Mouse (Mus musculus): Measurements from ENCODE around the gene Prdm11. TPM values are rescaled to one million over a fixed set of nuclear protein-coding genes. Genes with fewer than 3 reads are reported as not detected.
A peak's percentile ranks its signal among the peaks of the same experiment; 100 is the strongest.

The Prdm11 gene
- total RNA-seq (2021) = 10 to 100 TPM; 23.2 to 28.4 TPM

DNA sequence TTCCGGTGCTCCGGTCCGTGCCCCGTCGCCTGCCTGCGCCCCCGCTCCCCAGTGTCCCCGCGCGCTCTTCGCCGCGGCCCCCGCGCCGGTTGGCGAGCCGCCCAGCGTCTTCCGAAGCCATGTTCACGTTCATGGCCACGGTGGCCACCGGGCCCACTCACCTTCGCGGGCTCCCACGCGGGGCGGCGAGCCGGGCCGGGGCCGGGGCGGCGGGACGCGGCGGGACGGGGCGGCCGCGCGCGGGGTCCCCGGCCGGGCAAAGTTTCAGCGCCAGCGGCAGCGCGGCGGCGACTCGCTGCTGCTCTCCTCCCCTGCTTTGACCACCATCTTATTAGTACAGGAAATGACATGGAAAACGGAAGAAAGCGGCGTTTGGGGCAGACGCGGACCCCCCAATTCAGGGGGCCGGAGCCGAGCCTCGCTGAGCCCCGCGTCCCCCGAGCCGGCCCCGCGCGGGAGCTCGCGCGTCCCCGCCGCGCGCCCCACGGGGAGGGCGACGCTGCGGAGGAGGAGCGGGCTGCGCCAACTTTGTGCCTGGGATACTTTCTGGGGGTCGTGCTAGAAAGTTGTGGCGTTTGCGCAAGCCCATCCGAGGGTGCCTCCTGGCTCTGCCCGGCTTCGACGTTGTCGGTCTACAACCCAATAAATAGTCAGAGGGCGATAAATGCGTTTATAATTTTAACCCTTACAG lies at the start of gene Prdm11:
Prdm11 (minus strand) TSS at position 350 of the 691 bp plus-strand sequence.
- intact Hi-C loops (cut with DNase I) = no loop called here
- peak in 1 of 2 experiments; percentile 47 for DNase-seq (ENCODE audit: extremely low spot score in 1 of 2, low spot score in 2 of 2)

- no peak for DNase-seq (ENCODE audit: extremely low spot score in 1 of 2, low spot score in 2 of 2)
- intact Hi-C loops (cut with DNase I) = no loop called here
Observed at GRCm38 (mm10) chr2:93092347-93092746, 46.4 kb upstream of the Prdm11 start.

DNA sequence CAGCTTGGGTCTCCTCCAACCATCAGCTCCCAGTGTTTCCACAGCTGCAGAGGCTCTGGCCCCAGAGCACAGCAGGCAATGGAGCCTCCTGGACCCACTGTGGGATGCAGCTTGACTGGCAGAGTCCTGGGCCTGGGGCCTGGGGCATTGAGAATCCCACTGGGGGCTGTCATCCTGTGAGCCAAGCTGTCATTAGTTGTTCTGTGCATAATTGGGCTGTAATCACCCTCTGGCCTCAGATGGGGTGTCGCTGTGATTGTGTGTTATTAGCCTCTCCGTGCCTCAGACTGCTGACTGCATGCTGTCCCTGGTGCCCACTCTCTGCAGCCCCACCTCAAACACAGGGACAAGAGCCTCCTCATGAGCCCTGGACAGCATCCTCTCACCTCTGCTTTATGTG lies 45.7 kb upstream of the Prdm11 start:
- intact Hi-C loops (cut with DNase I) = no loop called here
- no peak for DNase-seq (ENCODE audit: extremely low spot score in 1 of 2, low spot score in 2 of 2)

DNA sequence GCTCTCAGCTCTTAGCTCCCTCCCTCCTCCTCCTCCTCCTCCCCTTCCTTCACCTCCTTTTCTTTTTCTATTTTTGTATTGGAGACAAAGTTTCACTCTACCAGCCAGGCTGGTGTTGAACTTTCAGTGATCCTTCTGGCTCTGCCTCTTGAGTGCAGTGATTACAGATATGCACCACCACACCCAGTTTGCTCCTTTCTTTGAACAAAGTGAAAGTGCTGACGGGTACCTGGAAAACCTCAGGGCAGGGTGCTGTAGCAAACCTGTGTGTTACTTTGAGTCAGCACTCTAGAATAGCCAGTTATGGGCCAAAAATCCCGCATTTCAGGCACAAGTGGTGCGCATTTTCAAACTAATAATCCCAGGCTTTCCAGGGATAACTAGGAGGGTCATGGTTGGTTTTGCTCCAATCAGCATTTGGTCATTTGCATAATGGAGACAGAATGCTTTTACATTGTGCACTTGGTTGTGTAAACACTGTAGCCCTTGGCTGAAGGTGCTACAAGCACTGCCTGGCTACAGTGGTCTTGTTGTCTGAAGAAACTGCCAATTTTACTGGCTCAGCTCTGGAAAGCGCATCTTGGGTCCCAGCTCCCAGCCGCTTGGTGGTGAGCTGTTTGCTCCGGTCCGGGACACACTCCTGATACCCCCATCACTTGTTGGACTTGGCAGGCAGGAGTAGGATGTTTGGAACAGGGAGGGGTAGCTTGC lies 43.6 kb upstream of the Prdm11 start:
- DNase-seq (ENCODE audit: extremely low spot score in 1 of 2, low spot score in 2 of 2) = no peak
- intact Hi-C loops (cut with DNase I) = no loop called here

GRCm38 (mm10) chr2:93088006-93088405 lies 42.0 kb upstream of the Prdm11 start:
- intact Hi-C loops (cut with DNase I) = no loop called here
- DNase-seq (ENCODE audit: extremely low spot score in 1 of 2, low spot score in 2 of 2) = no peak

GRCm38 (mm10) chr2:93085291-93086027 lies 39.5 kb upstream of the Prdm11 start:
- intact Hi-C loops (cut with DNase I) = no loop called here
- DNase-seq (ENCODE audit: extremely low spot score in 1 of 2, low spot score in 2 of 2) = peak; percentile 68 to 74

DNA sequence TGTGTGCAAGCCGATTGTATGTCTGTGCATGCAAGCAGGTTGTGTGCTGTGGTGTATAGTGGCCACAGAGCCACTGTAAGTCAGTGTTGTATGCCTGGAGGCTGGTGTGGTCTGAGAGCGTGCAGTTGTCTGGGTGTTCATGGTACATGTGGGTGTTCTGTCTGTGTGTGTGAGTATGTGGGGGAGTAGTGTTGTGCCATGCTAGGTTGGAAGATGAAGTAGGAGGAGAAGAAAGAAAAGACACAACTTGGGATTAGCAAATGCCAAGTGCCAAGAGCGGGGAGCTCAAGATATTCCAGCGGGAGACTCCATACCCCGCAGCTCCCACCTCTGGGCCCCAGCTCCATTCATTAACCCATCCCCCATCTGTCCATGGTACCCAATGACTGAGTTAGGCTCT lies 38.5 kb upstream of the Prdm11 start:
- DNase-seq (ENCODE audit: extremely low spot score in 1 of 2, low spot score in 2 of 2) = no peak
- intact Hi-C loops (cut with DNase I) = no loop called here

DNA sequence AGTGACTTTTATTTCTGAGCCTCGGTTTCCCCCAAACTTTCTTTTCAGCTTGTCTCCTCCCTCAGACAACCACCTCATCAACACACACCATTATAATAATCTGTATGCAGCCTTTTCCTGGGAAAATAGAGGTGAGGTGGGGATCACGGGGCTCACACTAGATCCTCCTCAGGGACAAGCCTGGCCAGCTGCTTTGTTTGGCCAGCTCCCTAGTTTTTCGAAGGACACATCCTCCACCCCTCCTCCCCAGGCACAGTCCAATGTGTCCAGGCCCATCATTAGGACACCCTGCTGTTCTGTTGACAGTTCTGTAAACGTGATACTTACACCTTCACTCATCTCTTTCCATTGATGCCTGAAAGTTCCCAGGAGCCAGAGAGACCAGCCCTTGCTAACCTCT lies 37.4 kb upstream of the Prdm11 start:
- intact Hi-C loops (cut with DNase I) = no loop called here
- DNase-seq (ENCODE audit: extremely low spot score in 1 of 2, low spot score in 2 of 2) = no peak

- no peak for DNase-seq (ENCODE audit: extremely low spot score in 1 of 2, low spot score in 2 of 2)
- intact Hi-C loops (cut with DNase I) = no loop called here
Observed at GRCm38 (mm10) chr2:93082846-93083245, 36.9 kb upstream of the Prdm11 start.

- DNase-seq (ENCODE audit: extremely low spot score in 1 of 2, low spot score in 2 of 2) = peak in 1 of 2 experiments; percentile 20
- intact Hi-C loops (cut with DNase I) = loop anchor here (1.0 kb wide), 1 partner anchor 18 kb away; no protein-coding TSS in a partner anchor
Observed at GRCm38 (mm10) chr2:93080871-93081608, 35.1 kb upstream of the Prdm11 start.

GRCm38 (mm10) chr2:93079394-93079793 lies 33.4 kb upstream of the Prdm11 start:
- no peak for DNase-seq (ENCODE audit: extremely low spot score in 1 of 2, low spot score in 2 of 2)
- intact Hi-C loops (cut with DNase I) = loop anchor here (10.0 kb wide), 1 partner anchor 335 kb away; no protein-coding TSS in a partner anchor

- DNase-seq (ENCODE audit: extremely low spot score in 1 of 2, low spot score in 2 of 2) = no peak
- intact Hi-C loops (cut with DNase I) = loop anchor here (10.0 kb wide), 1 partner anchor 338 kb away; no protein-coding TSS in a partner anchor
Observed at GRCm38 (mm10) chr2:93076578-93076955, 30.6 kb upstream of the Prdm11 start.

DNA sequence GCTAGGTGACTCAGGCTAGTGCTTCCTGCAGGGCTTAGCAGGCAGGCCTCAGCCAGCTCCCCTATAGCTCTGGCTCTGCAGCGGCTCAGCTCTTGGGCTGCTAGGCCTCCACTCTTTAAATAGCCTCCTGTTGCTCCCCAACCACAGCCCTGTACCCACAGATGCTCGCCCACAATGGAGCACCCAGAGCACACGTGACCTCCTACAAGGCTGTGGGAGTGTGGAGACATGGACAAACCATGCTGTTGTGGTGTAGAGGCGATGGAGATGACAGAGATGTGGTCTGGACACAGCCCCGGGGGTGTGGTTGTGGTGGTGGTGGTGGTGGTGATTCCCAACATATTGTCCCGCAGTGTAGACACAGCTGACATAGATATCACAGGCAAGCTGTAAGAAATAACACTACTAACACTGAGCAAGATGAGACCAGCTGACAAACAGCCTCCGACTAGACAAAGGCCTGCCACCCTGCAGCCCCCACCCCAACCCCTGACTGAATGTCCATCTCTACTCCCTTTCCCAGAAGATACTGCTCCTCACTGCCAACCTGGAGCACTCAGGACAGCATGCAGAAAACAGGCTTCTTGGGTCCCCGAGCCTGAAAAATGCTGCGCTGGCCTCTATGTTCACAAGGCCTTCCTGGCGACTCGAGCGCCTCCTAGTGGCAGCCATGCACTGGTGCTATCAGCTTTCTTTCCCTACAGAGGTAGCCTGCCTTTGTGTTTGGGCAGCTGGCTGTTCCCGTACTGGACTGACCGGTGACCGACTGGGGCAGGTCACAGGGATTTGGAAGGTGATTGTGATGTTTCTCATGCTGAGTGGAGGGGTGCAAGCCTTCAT lies 30.0 kb upstream of the Prdm11 start:
- DNase-seq (ENCODE audit: extremely low spot score in 1 of 2, low spot score in 2 of 2) = peak in 1 of 2 experiments; percentile 84
- intact Hi-C loops (cut with DNase I) = loop anchor here (10.0 kb wide), 1 partner anchor 339 kb away; no protein-coding TSS in a partner anchor

GRCm38 (mm10) chr2:93071656-93072055 lies 25.7 kb upstream of the Prdm11 start:
- intact Hi-C loops (cut with DNase I) = loop anchor here (2.0 to 10.0 kb wide), 2 partner anchors 117 to 343 kb away; no protein-coding TSS in a partner anchor
- DNase-seq (ENCODE audit: extremely low spot score in 1 of 2, low spot score in 2 of 2) = peak in 1 of 2 experiments; percentile 81

DNA sequence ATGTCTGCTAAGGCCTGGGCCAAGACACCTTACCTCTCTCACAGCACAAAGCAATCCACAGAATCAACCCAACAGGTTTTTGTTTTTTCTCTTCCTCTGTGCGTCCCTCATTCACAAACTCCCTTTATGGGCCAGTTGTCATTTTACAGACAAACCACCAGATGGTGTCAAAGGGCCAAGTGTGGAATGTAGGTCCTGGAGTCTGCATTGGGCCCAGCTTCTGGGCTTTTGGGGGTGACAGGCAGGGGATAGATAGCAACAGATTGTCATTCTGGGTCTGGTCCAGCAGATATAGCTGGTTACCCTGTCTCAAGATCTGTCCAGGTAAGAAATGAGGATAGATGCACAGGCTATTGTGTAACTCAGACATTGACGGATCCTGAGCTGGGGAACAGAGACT lies 23.0 kb upstream of the Prdm11 start:
- intact Hi-C loops (cut with DNase I) = loop anchor here (2.0 kb wide), 1 partner anchor 130 kb away; no protein-coding TSS in a partner anchor
- peak; percentile 31 to 39 for DNase-seq (ENCODE audit: extremely low spot score in 1 of 2, low spot score in 2 of 2)

GRCm38 (mm10) chr2:93063347-93063746 lies 17.4 kb upstream of the Prdm11 start:
- peak; percentile 54 to 61 for DNase-seq (ENCODE audit: extremely low spot score in 1 of 2, low spot score in 2 of 2)
- intact Hi-C loops (cut with DNase I) = loop anchor here (1.0 to 5.0 kb wide), 2 partner anchors 91 to 159 kb away; no protein-coding TSS in a partner anchor

- intact Hi-C loops (cut with DNase I) = no loop called here
Observed at GRCm38 (mm10) chr2:93051873-93052272, 5.9 kb upstream of the Prdm11 start.

More at GRCm38 (mm10) chr2:93051873-93052272, 5.9 kb upstream of the Prdm11 start:
- no peak for DNase-seq (ENCODE audit: extremely low spot score in 1 of 2, low spot score in 2 of 2)
